Mouse (Mus musculus) 3134 (cell line): Measurements from ENCODE around the gene Tfeb.
A peak's percentile ranks its signal among the peaks of the same experiment; 100 is the strongest.

Source experiments
- DNase-seq: peaks from one replicate; pipeline ENCODE4 v3.0.0-alpha.2; 2011; ENCODE audit warnings: low spot score; ENCODE audit not compliant: insufficient read length; ENCODE audit errors: extremely low read depth

Tfeb gene

DNA sequence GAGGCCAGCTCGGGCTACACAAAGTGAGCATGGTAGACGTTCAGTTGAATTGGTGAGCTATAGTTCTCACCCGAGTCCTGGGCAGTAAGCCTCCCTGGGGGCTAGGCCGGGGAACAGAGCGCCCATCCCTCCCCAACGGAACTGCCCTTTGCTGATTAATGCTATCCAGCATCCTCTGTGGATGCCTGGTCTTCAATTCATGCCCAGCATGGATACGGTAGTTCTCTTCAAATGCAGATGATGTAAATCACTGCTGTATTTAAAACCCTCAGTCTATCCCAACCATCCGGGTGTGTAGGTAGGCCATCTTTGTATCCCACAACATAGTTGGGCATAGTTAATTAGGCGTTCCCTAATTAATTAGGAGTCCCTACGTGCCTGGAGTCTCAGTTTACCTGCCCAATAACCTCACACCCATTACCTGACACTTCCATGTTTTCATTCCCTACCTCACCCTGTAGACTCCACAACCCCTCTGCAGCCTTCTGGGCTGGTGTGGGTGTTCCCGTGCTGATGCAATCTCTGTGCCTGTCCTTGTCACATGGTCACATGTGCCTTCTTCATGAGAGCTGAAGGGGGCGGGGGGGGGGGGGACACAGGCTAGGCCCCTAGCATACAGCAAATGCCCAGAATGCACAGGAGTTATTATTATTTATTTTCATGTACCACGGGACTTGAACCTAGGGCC is 81.4 kb downstream of the Tfeb start:
- DNase-seq = no peak

DNA sequence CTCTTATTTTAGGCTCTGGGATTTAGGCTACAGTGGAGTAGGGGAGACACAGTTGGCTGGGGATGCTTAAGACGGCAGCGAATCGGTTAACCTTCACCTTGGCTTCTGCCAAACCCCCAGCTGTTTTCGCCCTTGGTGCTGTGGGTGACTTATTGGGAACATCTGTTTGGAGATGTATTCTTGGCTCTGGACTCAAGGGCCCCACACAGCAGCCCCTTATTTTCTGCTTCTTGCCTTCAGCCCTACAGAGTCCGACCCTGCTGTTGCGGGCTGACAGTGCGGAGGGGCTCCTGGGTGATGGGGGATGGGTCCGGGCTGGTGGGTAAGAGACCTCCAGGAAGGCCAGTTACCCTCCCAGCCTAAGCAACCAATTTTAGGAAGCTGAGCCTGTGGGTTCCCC is 84.5 kb downstream of the Tfeb start:
- no peak for DNase-seq

DNA sequence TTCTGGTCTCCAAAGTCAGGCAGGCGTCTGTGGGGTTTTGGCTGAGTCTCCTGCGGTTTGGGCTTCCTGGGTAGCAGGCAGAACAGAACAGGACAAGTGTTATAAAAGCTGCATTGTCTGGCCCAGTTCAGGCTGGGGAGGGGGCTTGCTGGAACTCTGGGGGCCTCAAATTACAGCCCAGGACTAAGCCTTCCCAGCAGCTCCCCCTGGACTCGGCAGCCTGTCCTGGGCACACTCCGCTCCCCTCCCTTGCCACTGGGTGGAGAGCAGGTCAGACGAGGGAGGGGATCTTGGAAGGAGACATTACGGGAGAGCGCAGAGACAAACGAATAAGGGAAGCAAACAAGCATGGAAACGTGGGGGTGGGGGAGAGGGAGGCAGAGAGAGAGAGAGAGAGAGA is 94.3 kb downstream of the Tfeb start:
- DNase-seq = no peak

DNA sequence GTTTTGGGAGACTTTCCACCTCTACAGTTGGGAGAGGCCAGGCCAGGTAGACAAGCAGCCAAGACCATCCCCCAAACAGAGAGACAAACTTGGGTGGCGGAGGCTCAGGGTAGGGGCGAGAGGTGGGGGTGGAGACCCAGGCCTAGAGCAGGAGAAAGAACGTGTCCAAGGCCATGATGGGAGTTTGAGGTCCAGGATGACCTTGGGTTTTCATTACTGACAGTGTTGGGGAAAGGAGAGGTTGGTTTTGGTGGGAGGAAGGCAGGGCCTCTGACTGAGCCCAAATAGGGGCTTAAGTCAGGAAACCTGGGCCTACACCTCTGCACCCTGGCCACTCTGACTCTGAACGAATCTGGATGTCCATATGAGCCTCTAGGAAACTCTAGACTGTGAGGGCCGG is 94.9 kb downstream of the Tfeb start:
- DNase-seq = no peak

DNA sequence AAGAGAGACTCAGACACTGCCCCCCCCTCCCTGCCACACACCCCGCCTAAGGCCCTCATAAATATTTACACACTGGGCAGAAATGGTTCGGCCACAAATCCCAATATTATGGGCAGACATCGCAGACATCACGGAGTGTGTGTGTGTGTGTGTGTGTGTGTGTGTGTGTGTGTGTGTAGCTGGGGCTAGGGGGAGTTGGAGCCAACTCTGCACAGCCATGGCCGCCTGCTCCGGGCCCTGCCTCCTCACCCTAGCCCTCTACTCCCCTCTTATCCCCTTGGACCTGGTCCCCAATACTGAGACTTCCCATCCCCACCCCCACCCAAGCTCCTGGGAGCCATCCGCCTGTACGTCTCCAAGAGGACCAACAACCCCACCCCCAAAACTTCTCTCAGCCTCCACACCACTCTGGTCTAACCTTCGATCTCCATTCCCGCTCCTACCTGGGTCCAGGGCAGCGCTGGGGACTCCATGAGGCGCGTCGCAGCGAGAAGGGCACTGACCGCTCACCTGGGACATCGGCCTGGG is 95.7 kb downstream of the Tfeb start:
- DNase-seq = no peak

DNA sequence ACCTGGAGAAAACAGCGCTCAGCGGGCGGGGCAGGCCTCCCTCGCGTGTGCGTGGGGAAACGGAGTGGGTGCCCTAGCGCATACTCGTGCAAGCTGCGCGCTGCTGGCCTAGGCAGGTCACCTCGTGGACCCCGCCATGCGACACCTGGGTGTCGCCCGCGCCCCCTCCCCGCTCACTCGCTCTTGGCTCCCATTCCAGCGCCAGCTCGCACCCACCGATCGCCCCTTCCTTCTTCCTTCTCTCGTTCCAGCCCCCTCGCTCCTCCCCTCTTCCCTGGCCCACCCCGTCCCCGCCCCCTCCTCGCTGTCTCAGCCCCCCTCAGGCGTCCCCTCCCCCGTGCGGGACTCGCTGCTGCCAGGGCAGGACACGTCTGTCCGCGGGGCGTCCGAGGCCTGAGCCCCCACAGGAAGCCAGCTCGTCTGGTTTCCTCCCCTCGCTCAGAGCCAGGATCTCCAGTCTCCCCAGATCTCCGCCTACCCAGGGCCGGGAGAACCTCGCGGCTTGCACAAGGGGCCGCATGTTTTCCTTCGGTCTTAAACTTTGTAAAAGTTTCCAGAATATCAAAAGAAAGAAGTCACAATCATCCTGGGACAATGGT is 96.3 kb downstream of the Tfeb start:
- DNase-seq = no peak

DNA sequence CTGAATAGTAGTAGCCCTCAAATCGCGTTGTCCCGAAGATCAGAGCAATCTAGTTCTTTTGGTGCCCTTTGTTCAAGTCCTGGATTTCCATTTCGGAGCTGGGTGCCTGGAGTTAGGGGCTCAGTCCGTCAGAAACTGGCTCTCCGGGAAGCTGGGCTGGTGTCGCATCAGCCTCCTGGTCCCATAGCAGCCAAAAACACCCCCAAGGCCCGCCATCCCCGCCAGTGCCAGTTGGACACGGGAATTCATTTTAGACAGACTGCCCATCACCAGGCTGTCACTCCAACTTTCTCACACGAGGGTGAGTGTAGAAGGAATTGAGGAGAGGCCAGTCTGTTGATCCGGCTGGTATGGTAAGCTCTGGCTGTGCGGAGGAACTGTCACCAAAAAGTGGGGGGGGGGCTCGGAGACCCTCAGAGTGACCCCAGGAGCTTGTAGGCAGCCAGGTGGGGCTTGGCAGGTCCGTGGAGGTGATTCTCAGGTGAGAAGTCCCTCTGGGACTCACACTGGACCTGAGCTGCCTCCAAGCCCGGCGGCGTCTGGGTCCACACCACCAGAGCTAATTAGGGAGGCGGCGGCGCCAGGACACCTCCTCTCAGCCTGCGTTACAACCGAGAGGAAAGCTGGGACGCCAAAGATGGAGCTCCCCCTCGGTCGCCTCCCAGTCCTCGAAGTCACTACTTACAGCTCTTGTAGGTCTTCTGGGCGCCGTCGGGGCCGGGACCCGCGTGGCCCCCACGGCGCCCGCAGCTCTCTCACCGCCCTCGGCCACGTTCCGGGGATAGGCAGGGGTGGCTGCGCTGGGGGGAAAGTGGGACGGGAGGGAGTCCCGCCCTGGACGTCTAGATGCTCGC is 97.0 kb downstream of the Tfeb start:
- DNase-seq = no peak

DNA sequence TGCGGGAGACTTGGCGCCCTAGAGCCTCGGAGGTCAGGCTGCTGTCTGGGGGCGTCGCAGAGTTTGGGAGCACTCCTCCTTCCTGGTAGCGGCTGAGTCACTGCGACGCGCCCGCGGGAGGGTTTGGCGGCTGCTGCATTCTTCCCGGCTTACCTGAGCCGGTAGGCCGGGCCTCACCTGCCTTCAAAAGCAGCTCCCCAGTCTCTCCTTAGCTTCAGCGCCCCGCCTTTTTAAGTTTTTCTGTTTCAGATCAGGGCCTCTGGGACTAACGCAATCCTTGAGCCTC is 97.6 kb downstream of the Tfeb start, which contains the start of gene Mdfi:
Gene Mdfi (minus strand): TSS at position 210 of the 286 bp plus-strand sequence.
- DNase-seq = no peak

DNA sequence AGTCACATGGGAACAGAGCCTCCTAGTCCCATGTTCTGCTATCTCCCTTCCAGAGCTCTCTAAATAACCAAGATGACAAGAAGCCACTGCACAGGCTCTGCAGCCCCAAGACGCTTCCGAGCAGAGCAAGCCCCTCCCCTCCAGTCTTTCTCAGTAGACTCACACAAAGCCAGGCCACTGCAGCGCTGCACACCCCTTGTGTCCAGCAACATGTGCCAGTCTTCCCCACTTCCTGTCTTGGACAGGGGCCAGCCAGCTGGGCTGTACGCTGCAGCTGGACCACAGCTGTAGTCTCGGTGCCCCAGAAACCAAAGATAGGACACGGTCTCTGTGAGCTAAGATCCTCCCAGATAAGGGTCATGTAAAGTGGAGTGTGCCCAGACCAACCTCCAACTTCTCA is 101.0 kb downstream of the Tfeb start:
- DNase-seq = no peak

DNA sequence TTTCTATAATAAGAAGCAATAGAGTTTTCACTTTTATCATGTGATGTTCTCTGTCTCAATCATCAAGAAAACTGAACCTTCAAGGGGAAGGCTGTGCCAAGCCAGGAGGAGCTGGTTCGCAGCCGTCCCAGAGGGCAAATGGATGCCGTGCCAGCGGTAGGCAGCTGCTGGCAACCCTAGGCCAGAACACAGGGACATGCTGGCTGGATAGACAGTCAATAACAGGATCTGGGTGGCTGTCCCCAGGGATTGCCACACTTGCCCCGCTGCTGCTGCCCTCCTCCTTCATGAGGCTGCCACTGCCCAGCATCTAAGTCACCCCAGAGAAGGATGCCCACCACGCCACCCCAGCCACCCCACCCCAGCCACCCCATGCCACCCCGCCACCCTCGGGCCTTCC is 104.7 kb downstream of the Tfeb start:
- DNase-seq = peak; percentile 70
